Mouse (Mus musculus): Measurements from ENCODE around the gene Hand1. TPM values are rescaled to one million over a fixed set of nuclear protein-coding genes. Genes with fewer than 3 reads are reported as not detected.
"Not testable (repeated sequence)": the region's sequence is repeated elsewhere in the genome, so short reads cannot be mapped to it uniquely, and the experiment has no call there.

Gene Hand1
- total RNA-seq, 2 experiments from 2014 or later = 10.2 to 17.2 TPM

- no peak for DNase-seq
These were observed 1.4 kb upstream of the Hand1 start for GRCm38 (mm10) chr11:57834031-57834430.

GRCm38 (mm10) chr11:57833296-57833977, 819 bp upstream of the Hand1 start:
- peak; percentile 23 for DNase-seq

- peak; percentile 22 for DNase-seq
These were observed 757 bp downstream of the Hand1 start for GRCm38 (mm10) chr11:57831861-57832260.

- no peak for DNase-seq
These were observed 1.3 kb downstream of the Hand1 start for GRCm38 (mm10) chr11:57831281-57831781.

GRCm38 (mm10) chr11:57829871-57830775, 2.5 kb downstream of the Hand1 start:
- DNase-seq = no peak

- DNase-seq = no peak
These were observed 3.4 kb downstream of the Hand1 start for GRCm38 (mm10) chr11:57828955-57829870.

- peak; percentile 32 for DNase-seq
These were observed 4.6 kb downstream of the Hand1 start for GRCm38 (mm10) chr11:57827915-57828545.

GRCm38 (mm10) chr11:57827048-57827914, 5.3 kb downstream of the Hand1 start:
- peak; percentile 22 for DNase-seq

GRCm38 (mm10) chr11:57825234-57825633, 7.4 kb downstream of the Hand1 start:
- not testable (repeated sequence) for DNase-seq

- no peak for DNase-seq
These were observed 8.9 kb downstream of the Hand1 start for GRCm38 (mm10) chr11:57823714-57824113.

GRCm38 (mm10) chr11:57823159-57823558, 9.5 kb downstream of the Hand1 start:
- DNase-seq = not testable (repeated sequence)

- peak; percentile 94 for DNase-seq
These were observed 12.5 kb downstream of the Hand1 start for GRCm38 (mm10) chr11:57819999-57820581.

GRCm38 (mm10) chr11:57818189-57818588, 14.4 kb downstream of the Hand1 start:
- no peak for DNase-seq

GRCm38 (mm10) chr11:57813641-57814040, 19.0 kb downstream of the Hand1 start:
- no peak for DNase-seq

- DNase-seq = no peak
These were observed 20.4 kb downstream of the Hand1 start for GRCm38 (mm10) chr11:57812212-57812611.

GRCm38 (mm10) chr11:57811006-57811405, 21.6 kb downstream of the Hand1 start:
- no peak for DNase-seq

- DNase-seq = no peak
These were observed 22.9 kb downstream of the Hand1 start for GRCm38 (mm10) chr11:57809732-57810098.

- DNase-seq = no peak
These were observed 23.4 kb downstream of the Hand1 start for GRCm38 (mm10) chr11:57809017-57809731.

GRCm38 (mm10) chr11:57805047-57805446, 27.6 kb downstream of the Hand1 start:
- DNase-seq = no peak

GRCm38 (mm10) chr11:57802511-57802870, 30.1 kb downstream of the Hand1 start:
- peak; percentile 54 for DNase-seq
